Mouse (Mus musculus) lung, postnatal 0 days (tissue): ENCODE measurements around the gene Itgb2.

ENCODE experiments used
- CTCF ChIP-seq: IDR thresholded peaks from 2 replicates; pipeline ENCODE4 v1.5.1; 2016; ENCODE audit warnings: antibody characterized with exemption, mild to moderate bottlenecking
- EP300 ChIP-seq: IDR thresholded peaks from 2 replicates; pipeline ENCODE4 v1.6.1; 2016; ENCODE audit warnings: antibody characterized with exemption, mild to moderate bottlenecking, control low read depth

- TF ChIP-seq EP300 (no peak), CTCF (no peak)
These were observed 78.5 kb downstream of the Itgb2 start for GRCm38 (mm10) chr10:77608589-77608988.
